Mouse (Mus musculus) embryonic facial prominence, embryonic 15.5 days (tissue): ENCODE measurements around the gene Zcchc13. TPM values are rescaled to one million over a fixed set of nuclear protein-coding genes. Genes with fewer than 3 reads are reported as not detected.
"Not testable (repeated sequence)": the region's sequence is repeated elsewhere in the genome, so short reads cannot be mapped to it uniquely, and the experiment has no call there.

ENCODE experiments used
- ATAC-seq: fragments of 200-750 bp; cut with Nextera tagmentation; 2 replicates; pipeline ENCODE4 v1.8.0; 2017; ENCODE audit warnings: low read depth, moderate TSS enrichment; ENCODE audit not compliant: insufficient number of reproducible peaks, low FRiP score, low TSS enrichment
- H3K27ac ChIP-seq: fragments of 300-500 bp; sonication (generic); replicated peaks from 2 replicates; pipeline ENCODE4 v1.5.1; 2015; ENCODE audit warnings: mild to moderate bottlenecking, inconsistent platforms
- H3K27me3 ChIP-seq: fragments of 300-500 bp; sonication (generic); 2 replicates; pipeline ENCODE4 v1.6.1; 2015; ENCODE audit warnings: inconsistent platforms
- H3K36me3 ChIP-seq: fragments of 300-500 bp; sonication (generic); 2 replicates; pipeline ENCODE4 v1.6.1; 2015; ENCODE audit warnings: mild to moderate bottlenecking, inconsistent platforms
- H3K4me1 ChIP-seq: fragments of 300-500 bp; sonication (generic); 2 replicates; pipeline ENCODE4 v1.6.1; 2015; ENCODE audit warnings: inconsistent platforms
- H3K4me2 ChIP-seq: fragments of 300-500 bp; sonication (generic); replicated peaks from 2 replicates; pipeline ENCODE4 v1.6.1; 2015; ENCODE audit warnings: mild to moderate bottlenecking, inconsistent platforms
- H3K4me3 ChIP-seq: fragments of 300-500 bp; sonication (generic); replicated peaks from 2 replicates; pipeline ENCODE4 v1.5.1; 2015; ENCODE audit warnings: mild to moderate bottlenecking, inconsistent platforms
- H3K9ac ChIP-seq: fragments of 300-500 bp; sonication (generic); 2 replicates; pipeline ENCODE4 v1.6.1; 2015; ENCODE audit warnings: inconsistent platforms
- H3K9me3 ChIP-seq: fragments of 300-500 bp; sonication (generic); replicated peaks from 2 replicates; pipeline ENCODE4 v1.6.1; 2016; ENCODE audit warnings: inconsistent platforms
- WGBS: fragments of 180-500 bp; shearing (Covaris S2); methylation state at CpG from one replicate; pipeline ENCODE4 v1.1.7; 2015; 5-methylcytosine and 5-hydroxymethylcytosine counted together
- polyA plus RNA-seq: library from polyadenylated mRNA; unstranded; fragments of >200 nt; fragmentation: Nextera tagmentation; extraction: Ambion mirVana; gene quantifications from 2 replicates; pipeline ENCODE4 v1.2.1, GENCODE M21; 2015

Gene Zcchc13
- polyA plus RNA-seq, 1 experiment from 2014 or later = not detected

DNA sequence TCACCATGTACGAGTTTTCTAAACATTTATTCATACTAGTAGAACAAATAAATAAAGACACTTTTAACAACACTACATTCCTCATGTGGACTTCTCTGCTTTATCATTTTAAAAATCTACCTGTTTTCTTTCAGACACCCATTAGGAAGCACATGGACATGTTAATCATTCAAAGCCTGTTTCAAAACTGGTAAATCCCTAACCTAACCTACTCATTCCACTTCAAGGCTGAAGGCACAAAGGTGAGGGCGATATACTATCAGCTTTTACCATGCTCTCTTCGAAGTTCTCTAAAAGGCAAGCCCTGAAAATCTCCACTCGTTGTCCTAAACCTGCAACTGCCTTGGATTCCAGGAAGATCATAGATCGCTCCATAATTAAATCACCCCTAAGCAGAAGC is 8.2 kb downstream of the Zcchc13 start:
- H3K36me3 ChIP-seq = no peaks in the 10 kb centered on the region
- H3K4me2 ChIP-seq = no peak overlapping the region

GRCm38 (mm10) chrX:103644301-103644700 is 13.9 kb downstream of the Zcchc13 start:
- H3K9ac ChIP-seq = no peak overlapping the region
- 79% methylated on average over 1 of the region's 1 CpGs for WGBS
- no peak overlapping the region for H3K27ac ChIP-seq
- no peak overlapping the region for H3K4me2 ChIP-seq
- no peaks in the 10 kb centered on the region for H3K27me3 ChIP-seq
- no peaks in the 10 kb centered on the region for H3K9me3 ChIP-seq
- H3K36me3 ChIP-seq = no peaks in the 10 kb centered on the region
- H3K4me1 ChIP-seq = no peaks in the 10 kb centered on the region
- ATAC-seq = no peak
- no peak overlapping the region for H3K4me3 ChIP-seq

More for the DNA sequence above, 8.2 kb downstream of the Zcchc13 start:
- Histone ChIP-seq H3K27ac (no peak overlapping the region), H3K4me1 (no peaks in the 10 kb centered on the region), H3K4me3 (no peak overlapping the region), H3K9me3 (no peaks in the 10 kb centered on the region), H3K9ac (no peak overlapping the region), H3K27me3 (0 out of 2 replicates have a peak, but pooled peaks cover 3% of the 10 kb centered on the region)
- WGBS = 75% methylated on average over 5 of the region's 5 CpGs
- no peak for ATAC-seq

DNA sequence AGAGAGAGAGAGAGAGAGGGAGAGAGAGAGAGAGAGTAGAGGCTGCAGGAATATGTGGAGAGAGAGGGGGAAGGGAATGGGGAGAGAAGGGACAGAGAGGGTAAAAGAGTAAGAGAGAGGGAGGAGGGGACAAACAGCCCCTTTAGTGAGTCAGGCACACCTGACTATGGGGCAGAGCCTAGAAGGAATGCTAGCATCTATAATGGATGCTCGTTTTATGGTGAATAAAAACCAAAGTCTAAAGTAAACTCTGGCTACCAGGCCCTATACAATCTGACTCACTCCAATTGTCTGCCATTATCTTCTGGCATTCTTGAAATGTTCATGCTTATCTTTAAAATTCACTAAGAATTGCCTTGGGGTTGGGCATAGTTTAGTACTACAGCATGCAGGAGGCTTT is 21.7 kb downstream of the Zcchc13 start:
- Histone ChIP-seq H3K9me3 (no peaks in the 10 kb centered on the region), H3K4me3 (no peak overlapping the region), H3K27ac (no peak overlapping the region), H3K4me1 (no peaks in the 10 kb centered on the region), H3K4me2 (no peak overlapping the region), H3K9ac (no peak overlapping the region), H3K27me3 (no peaks in the 10 kb centered on the region), H3K36me3 (no peaks in the 10 kb centered on the region)
- no peak for ATAC-seq
- 57% methylated on average over 1 of the region's 1 CpGs for WGBS

DNA sequence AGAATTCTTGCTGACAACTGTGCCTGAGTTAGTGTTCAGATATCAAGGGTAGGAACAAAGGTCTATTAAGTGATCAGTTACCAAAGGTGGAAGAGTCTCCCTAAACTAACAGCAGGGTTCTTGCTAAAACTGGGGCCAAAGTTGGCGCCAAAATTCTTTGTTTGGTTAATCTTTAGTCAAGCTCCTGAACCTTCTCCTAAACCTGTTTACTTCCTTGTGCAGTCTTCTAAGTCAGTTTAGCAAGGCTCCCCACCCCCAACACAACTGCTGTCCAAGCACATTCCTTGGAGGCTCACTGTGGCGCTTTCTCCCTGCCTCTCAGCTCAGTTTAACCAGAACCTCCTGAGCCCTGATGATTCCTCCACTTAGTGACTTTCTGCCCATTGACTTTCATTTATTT is 22.6 kb downstream of the Zcchc13 start:
- WGBS = 12% methylated on average over 2 of the region's 2 CpGs
- Histone ChIP-seq H3K27ac (no peak overlapping the region), H3K27me3 (no peaks in the 10 kb centered on the region), H3K36me3 (no peaks in the 10 kb centered on the region), H3K4me1 (no peaks in the 10 kb centered on the region), H3K4me2 (no peak overlapping the region), H3K9ac (no peak overlapping the region), H3K4me3 (no peak overlapping the region), H3K9me3 (no peaks in the 10 kb centered on the region)
- ATAC-seq = no peak

DNA sequence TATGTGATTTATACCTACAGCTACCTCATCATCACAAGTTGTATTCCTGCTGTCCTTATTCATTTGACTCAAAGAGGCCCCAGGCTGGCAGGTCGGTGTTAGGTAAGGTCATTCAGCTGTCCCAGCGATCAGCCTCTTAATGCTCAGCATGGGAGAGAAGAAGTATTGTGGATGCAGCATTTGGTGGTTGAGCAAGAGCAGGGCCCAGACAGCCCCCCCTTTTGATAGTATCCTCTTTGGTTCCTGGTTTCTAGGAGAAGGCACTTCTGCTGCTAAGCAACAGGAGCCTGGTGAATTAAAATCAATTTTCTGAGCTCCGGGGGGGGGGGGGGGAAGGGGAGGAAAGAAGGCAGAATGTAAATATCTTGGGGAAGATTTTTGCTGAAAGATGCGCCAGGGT is 28.6 kb downstream of the Zcchc13 start:
- no peak for ATAC-seq
- Histone ChIP-seq H3K4me2 (no peak overlapping the region), H3K9ac (no peak overlapping the region), H3K4me1 (no peaks in the 10 kb centered on the region), H3K36me3 (no peaks in the 10 kb centered on the region), H3K4me3 (no peak overlapping the region), H3K27ac (no peak overlapping the region), H3K27me3 (no peaks in the 10 kb centered on the region; the same call in 1 of the 2 replicates), H3K9me3 (no peaks in the 10 kb centered on the region)
- 72% methylated on average over 4 of the region's 4 CpGs for WGBS

- not testable (repeated sequence) for H3K27me3 ChIP-seq
These were observed 34.1 kb downstream of the Zcchc13 start for GRCm38 (mm10) chrX:103664445-103664844.

GRCm38 (mm10) chrX:103670245-103670644 is 39.9 kb downstream of the Zcchc13 start:
- H3K4me1 ChIP-seq = no peaks in the 10 kb centered on the region
- no peaks in the 10 kb centered on the region for H3K9me3 ChIP-seq
- H3K36me3 ChIP-seq = no peaks in the 10 kb centered on the region
- no peak overlapping the region for H3K27ac ChIP-seq
- H3K27me3 ChIP-seq = no peaks in the 10 kb centered on the region
- ATAC-seq = no peak
- H3K4me3 ChIP-seq = no peak overlapping the region
- no peak overlapping the region for H3K9ac ChIP-seq
- H3K4me2 ChIP-seq = no peak overlapping the region

More at GRCm38 (mm10) chrX:103664445-103664844, 34.1 kb downstream of the Zcchc13 start:
- not testable (repeated sequence) for H3K4me3 ChIP-seq, H3K9me3 ChIP-seq, H3K36me3 ChIP-seq, H3K27ac ChIP-seq, H3K9ac ChIP-seq, ATAC-seq, H3K4me2 ChIP-seq, H3K4me1 ChIP-seq
- 85% methylated on average over 10 of the region's 10 CpGs for WGBS

GRCm38 (mm10) chrX:103673761-103674160 is 43.4 kb downstream of the Zcchc13 start:
- H3K27me3 ChIP-seq = no peaks in the 10 kb centered on the region

DNA sequence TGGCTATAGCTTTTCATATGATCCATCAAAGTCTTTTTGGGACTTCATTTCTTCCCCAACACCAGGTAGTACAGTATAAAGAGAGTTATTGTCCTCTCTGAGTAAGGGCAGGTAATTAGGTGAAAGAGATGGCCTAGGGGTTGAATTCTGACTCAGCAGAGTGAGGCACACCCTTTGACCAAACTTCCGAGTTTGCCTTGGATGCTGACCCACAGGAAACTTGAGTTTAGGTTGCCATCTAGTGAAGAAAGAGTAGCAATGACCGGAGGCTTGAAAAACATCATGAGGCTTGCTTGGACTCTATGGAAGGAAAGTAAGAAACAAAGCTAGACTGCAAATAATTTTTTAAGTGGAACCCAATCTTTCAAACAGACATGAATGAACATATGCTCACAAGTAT is 44.3 kb downstream of the Zcchc13 start:
- H3K36me3 ChIP-seq = no peaks in the 10 kb centered on the region
- no peak overlapping the region for H3K27ac ChIP-seq
- WGBS = 25% methylated on average over 2 of the region's 2 CpGs
- no peak for ATAC-seq
- no peak overlapping the region for H3K4me2 ChIP-seq
- H3K27me3 ChIP-seq = no peaks in the 10 kb centered on the region
- H3K9ac ChIP-seq = no peak overlapping the region
- no peaks in the 10 kb centered on the region for H3K4me1 ChIP-seq
- no peak overlapping the region for H3K4me3 ChIP-seq
- H3K9me3 ChIP-seq = no peaks in the 10 kb centered on the region

More at GRCm38 (mm10) chrX:103673761-103674160, 43.4 kb downstream of the Zcchc13 start:
- H3K36me3 ChIP-seq = no peaks in the 10 kb centered on the region
- H3K4me1 ChIP-seq = no peaks in the 10 kb centered on the region
- no peak for ATAC-seq
- no peak overlapping the region for H3K27ac ChIP-seq
- H3K9ac ChIP-seq = no peak overlapping the region
- H3K9me3 ChIP-seq = no peaks in the 10 kb centered on the region
- H3K4me2 ChIP-seq = no peak overlapping the region
- 79% methylated on average over 3 of the region's 3 CpGs for WGBS
- H3K4me3 ChIP-seq = no peak overlapping the region

Other genes with a start within 250 kb of the Zcchc13 start
- 0.21 and 0.28 TPM in 2 replicates for gene Tsx, start 216.1 kb upstream of the Zcchc13 start, polyA plus RNA-seq
- gene Gm26992, start 208.6 kb upstream of the Zcchc13 start, polyA plus RNA-seq = not detected in 2 replicates
- gene Slc16a2, start 191.4 kb downstream of the Zcchc13 start, polyA plus RNA-seq = 25.6 and 29.4 TPM in 2 replicates